Mouse (Mus musculus): ENCODE data around the gene Traf3.

Gene Traf3

GRCm38 (mm10) chr12:111165831-111166591, at the start of gene Traf3:
Gene Traf3 (plus strand): TSS chr12:111166370.
- DNase-seq (ENCODE audit: low spot score in 2 of 2): peak; percentile 64 to 66

GRCm38 (mm10) chr12:111119506-111120085, 46.6 kb upstream of the Traf3 start:
- no peak for DNase-seq (ENCODE audit: low spot score in 2 of 2)

GRCm38 (mm10) chr12:111120976-111121645, 45.1 kb upstream of the Traf3 start:
- no peak for DNase-seq (ENCODE audit: low spot score in 2 of 2)

GRCm38 (mm10) chr12:111122332-111122852, 43.8 kb upstream of the Traf3 start:
- no peak for DNase-seq (ENCODE audit: low spot score in 2 of 2)

GRCm38 (mm10) chr12:111124601-111125260, 41.4 kb upstream of the Traf3 start:
- DNase-seq (ENCODE audit: low spot score in 2 of 2): no peak

GRCm38 (mm10) chr12:111125666-111126065, 40.5 kb upstream of the Traf3 start:
- DNase-seq (ENCODE audit: low spot score in 2 of 2): no peak

- DNase-seq (ENCODE audit: low spot score in 2 of 2): no peak
These were observed 32.0 kb upstream of the Traf3 start for GRCm38 (mm10) chr12:111134169-111134568.

GRCm38 (mm10) chr12:111134791-111135733, 31.1 kb upstream of the Traf3 start:
- DNase-seq (ENCODE audit: low spot score in 2 of 2): no peak

- no peak for DNase-seq (ENCODE audit: low spot score in 2 of 2)
These were observed 30.2 kb upstream of the Traf3 start for GRCm38 (mm10) chr12:111135953-111136352.

- DNase-seq (ENCODE audit: low spot score in 2 of 2): no peak
These were observed 29.1 kb upstream of the Traf3 start for GRCm38 (mm10) chr12:111137079-111137478.

- no peak for DNase-seq (ENCODE audit: low spot score in 2 of 2)
These were observed 23.1 kb upstream of the Traf3 start for GRCm38 (mm10) chr12:111143005-111143508.

GRCm38 (mm10) chr12:111143509-111144063, 22.6 kb upstream of the Traf3 start:
- no peak for DNase-seq (ENCODE audit: low spot score in 2 of 2)

- DNase-seq (ENCODE audit: low spot score in 2 of 2): no peak
These were observed 21.6 kb upstream of the Traf3 start for GRCm38 (mm10) chr12:111144598-111144997.

GRCm38 (mm10) chr12:111145269-111145668, 20.9 kb upstream of the Traf3 start:
- DNase-seq (ENCODE audit: low spot score in 2 of 2): no peak

GRCm38 (mm10) chr12:111149495-111150235, 16.5 kb upstream of the Traf3 start:
- no peak for DNase-seq (ENCODE audit: low spot score in 2 of 2)

- DNase-seq (ENCODE audit: low spot score in 2 of 2): peak; percentile 42 to 67
These were observed 16.0 kb upstream of the Traf3 start for GRCm38 (mm10) chr12:111150236-111150596.

GRCm38 (mm10) chr12:111151422-111152156, 14.6 kb upstream of the Traf3 start:
- DNase-seq (ENCODE audit: low spot score in 2 of 2): no peak

- DNase-seq (ENCODE audit: low spot score in 2 of 2): no peak
These were observed 13.6 kb upstream of the Traf3 start for GRCm38 (mm10) chr12:111152579-111152978.

All from thymus, postnatal 10 days (tissue).